In genomic region chr13:9649894-9650293, GRCm38 (mm10) we compare ENCODE assay signal across 18 mouse cellular contexts.
DNase-seq lines count a peak whose midpoint lies in the region; ATAC-seq and TF ChIP-seq lines count a peak whose summit lies in the region.
"Had no signal": no experiment of that assay in that cellular context is flagged by ENCODE, and none has a peak within 500 bp of the region (broad histone marks: within the 10 kb centered on the region; RNA-seq: fewer than 3 reads in every experiment).

No protein-coding gene starts in this region.

- peak overlapping the region; percentile 3; the same call in 1 of the 2 replicates for H3K27ac ChIP-seq in left cerebral cortex, adult 2 months
- H3K27ac ChIP-seq in intestine, embryonic 16.5 days (ENCODE audit: low read length), result no peak overlapping the region
- H3K27ac ChIP-seq: embryonic facial prominence, embryonic 10.5 days; embryonic facial prominence, embryonic 12.5 days; forebrain, embryonic 13.5 days; forebrain, embryonic 15.5 days had no signal

- TF ChIP-seq CTCF in left cerebral cortex, adult 2 months (IDR thresholded peaks at IDR 0.05), result no peak
- TF ChIP-seq CTCF in lung, adult 2 months (IDR thresholded peaks at IDR 0.05; ENCODE audit: insufficient read depth, low read length), result no peak

- WGBS in intestine, embryonic 16.5 days, result 78% methylated on average over 1 of the region's 1 CpGs
- WGBS in lung, adult 2 months, result 86% methylated on average over 1 of the region's 1 CpGs

- ATAC-seq in intestine, embryonic 16.5 days, result peak; percentile 76
- ATAC-seq: forebrain, embryonic 13.5 days; forebrain, embryonic 15.5 days had no signal

- no peak for DNase-seq in left cerebral cortex, adult 2 months (ENCODE audit: extremely low spot score in 1 of 2, low spot score in 2 of 2)
- no peak for DNase-seq in left cerebral cortex, adult 18-20 months (ENCODE audit: low spot score in 2 of 2)
- DNase-seq in adrenal gland, postnatal 10 days, result no peak
- no peak for DNase-seq in lung, adult 2 months
- DNase-seq: adrenal gland, adult 2 months; adrenal gland, postnatal 14 days; adrenal gland, postnatal 36 days; cerebellum, adult 11-12 months; cerebellum, adult 2 months; cerebellum, adult 9-10 months; cerebellum, postnatal 10 days; cerebellum, postnatal 25 days; forebrain, postnatal 0 days had no signal

- H3K4me3 ChIP-seq in left cerebral cortex, adult 2 months, result no peak overlapping the region
- no peak overlapping the region for H3K4me3 ChIP-seq in intestine, embryonic 16.5 days (ENCODE audit: low read length)
- H3K4me3 ChIP-seq in lung, adult 2 months (replicated peaks; ENCODE audit: extremely low read depth, low read depth, low read length), result no peak overlapping the region
- H3K4me3 ChIP-seq: embryonic facial prominence, embryonic 10.5 days; embryonic facial prominence, embryonic 12.5 days; forebrain, embryonic 13.5 days; forebrain, embryonic 15.5 days had no signal

- H3K36me3 ChIP-seq in intestine, embryonic 16.5 days (ENCODE audit: control insufficient read depth, insufficient read depth, low read length), result no peaks in the 10 kb centered on the region
- H3K36me3 ChIP-seq: embryonic facial prominence, embryonic 10.5 days; embryonic facial prominence, embryonic 12.5 days had no signal

- no peak overlapping the region for H3K9ac ChIP-seq in intestine, embryonic 16.5 days (ENCODE audit: low read depth, low read length)
- H3K9ac ChIP-seq: embryonic facial prominence, embryonic 12.5 days; forebrain, embryonic 13.5 days; forebrain, embryonic 15.5 days; forebrain, postnatal 0 days had no signal

- no peak for TF ChIP-seq POLR2A in lung, adult 2 months (IDR thresholded peaks at IDR 0.05; ENCODE audit: borderline replicate concordance, extremely low read depth, low read depth, low read length)

- intact Hi-C loops in left cerebral cortex, adult 2 months (cut with DNase I), result no loop called here

- H3K9me3 ChIP-seq in intestine, embryonic 16.5 days (ENCODE audit: control insufficient read depth, low read length), result no peaks in the 10 kb centered on the region
- H3K9me3 ChIP-seq: embryonic facial prominence, embryonic 10.5 days; embryonic facial prominence, embryonic 12.5 days; forebrain, embryonic 13.5 days; forebrain, embryonic 15.5 days had no signal

- no peaks in the 10 kb centered on the region for H3K4me1 ChIP-seq in intestine, embryonic 16.5 days (ENCODE audit: control insufficient read depth, insufficient read depth, low read length)
- H3K4me1 ChIP-seq in lung, adult 2 months (ENCODE audit: control insufficient read depth, insufficient read depth, low read length), result no peaks in the 10 kb centered on the region
- H3K4me1 ChIP-seq: embryonic facial prominence, embryonic 10.5 days; embryonic facial prominence, embryonic 12.5 days; forebrain, embryonic 13.5 days; forebrain, embryonic 15.5 days had no signal

- no peak overlapping the region for H3K4me2 ChIP-seq in intestine, embryonic 16.5 days (ENCODE audit: low read depth, low read length)
- H3K4me2 ChIP-seq: embryonic facial prominence, embryonic 12.5 days; forebrain, embryonic 13.5 days; forebrain, embryonic 15.5 days had no signal

- no peaks in the 10 kb centered on the region for H3K27me3 ChIP-seq in intestine, embryonic 16.5 days (replicated peaks; ENCODE audit: control insufficient read depth, insufficient read depth, low read length)
- H3K27me3 ChIP-seq: embryonic facial prominence, embryonic 12.5 days; forebrain, embryonic 13.5 days; forebrain, embryonic 15.5 days had no signal
